16 mouse cellular contexts compared by ENCODE assay signal in genomic region chr11:51371321-51371720, GRCm38 (mm10).
DNase-seq lines count a peak whose midpoint lies in the region; ATAC-seq and TF ChIP-seq lines count a peak whose summit lies in the region.
"Had no signal": no experiment of that assay in that cellular context is flagged by ENCODE, and none has a peak within 500 bp of the region (broad histone marks: within the 10 kb centered on the region; RNA-seq: fewer than 3 reads in every experiment).

No protein-coding gene starts in this region.

- intact Hi-C loops in heart, postnatal 10 days (cut with DNase I): no loop called here

- peak; percentile 23 for DNase-seq in adrenal gland, adult 2 months
- DNase-seq in adrenal gland, adult 18-20 months (ENCODE audit: low spot score in 2 of 2): no peak
- no peak for DNase-seq in heart, embryonic 10.5 days (ENCODE audit: low spot score)
- no peak for DNase-seq in heart, postnatal 10 days
- peak; percentile 34 to 36 for DNase-seq in adrenal gland, postnatal 36 days
- no peak for DNase-seq in hindbrain, postnatal 0 days (ENCODE audit: low spot score)
- DNase-seq: cerebellum, adult 11-12 months; cerebellum, adult 9-10 months; gastrocnemius, postnatal 36 days; heart, adult 18-20 months had no signal

- no peak for ATAC-seq in limb, embryonic 12.5 days (ENCODE audit: insufficient number of reproducible peaks, insufficient read depth, low FRiP score, low TSS enrichment, low read depth)
- no peak for ATAC-seq in hindbrain, postnatal 0 days
- ATAC-seq: forebrain, embryonic 15.5 days; intestine, embryonic 15.5 days had no signal

- H3K9me3 ChIP-seq in heart, embryonic 10.5 days: no peaks in the 10 kb centered on the region
- no peaks in the 10 kb centered on the region for H3K9me3 ChIP-seq in limb, embryonic 12.5 days
- H3K9me3 ChIP-seq in hindbrain, postnatal 0 days (ENCODE audit: low read length): no peaks in the 10 kb centered on the region
- H3K9me3 ChIP-seq: embryonic facial prominence, embryonic 12.5 days; forebrain, embryonic 15.5 days; heart, embryonic 12.5 days; hindbrain, embryonic 13.5 days; intestine, embryonic 15.5 days had no signal

- H3K27ac ChIP-seq in heart, embryonic 10.5 days: peak overlapping the region; percentile 42; the same call in 1 of the 2 replicates
- H3K27ac ChIP-seq in limb, embryonic 12.5 days: peak overlapping the region; percentile 74
- H3K27ac ChIP-seq in hindbrain, postnatal 0 days: no peak overlapping the region
- H3K27ac ChIP-seq: embryonic facial prominence, embryonic 12.5 days; forebrain, embryonic 15.5 days; hindbrain, embryonic 13.5 days; intestine, embryonic 15.5 days had no signal

- WGBS in heart, embryonic 10.5 days: 69% methylated on average over 4 of the region's 4 CpGs
- WGBS in limb, embryonic 12.5 days: 43% methylated on average over 4 of the region's 4 CpGs
- 67% methylated on average over 4 of the region's 4 CpGs for WGBS in hindbrain, postnatal 0 days

- H3K4me1 ChIP-seq in heart, embryonic 10.5 days: peaks cover 26% of the 10 kb centered on the region
- H3K4me1 ChIP-seq in limb, embryonic 12.5 days (replicated peaks): peaks cover 38% of the 10 kb centered on the region
- H3K4me1 ChIP-seq in hindbrain, postnatal 0 days (ENCODE audit: insufficient read depth, low read length): no peaks in the 10 kb centered on the region
- H3K4me1 ChIP-seq: forebrain, embryonic 15.5 days; intestine, embryonic 15.5 days had no signal

- no peak for TF ChIP-seq CTCF in hindbrain, postnatal 0 days (IDR thresholded peaks at IDR 0.05; ENCODE audit: low read depth)

- no peak overlapping the region for H3K9ac ChIP-seq in limb, embryonic 12.5 days (replicated peaks)
- no peak overlapping the region for H3K9ac ChIP-seq in hindbrain, postnatal 0 days (replicated peaks; ENCODE audit: low read length)
- H3K9ac ChIP-seq: embryonic facial prominence, embryonic 12.5 days; forebrain, embryonic 15.5 days; heart, embryonic 12.5 days; hindbrain, embryonic 13.5 days; intestine, embryonic 15.5 days had no signal

- no peaks in the 10 kb centered on the region for H3K36me3 ChIP-seq in heart, embryonic 10.5 days
- no peaks in the 10 kb centered on the region for H3K36me3 ChIP-seq in limb, embryonic 12.5 days
- H3K36me3 ChIP-seq in hindbrain, postnatal 0 days (ENCODE audit: insufficient read depth, low read length): no peaks in the 10 kb centered on the region
- H3K36me3 ChIP-seq: embryonic facial prominence, embryonic 12.5 days; forebrain, embryonic 15.5 days; heart, embryonic 12.5 days; hindbrain, embryonic 13.5 days; intestine, embryonic 15.5 days had no signal

- no peak overlapping the region for H3K4me3 ChIP-seq in heart, embryonic 10.5 days
- H3K4me3 ChIP-seq in limb, embryonic 12.5 days (replicated peaks): no peak overlapping the region
- H3K4me3 ChIP-seq in hindbrain, postnatal 0 days (ENCODE audit: low read length): no peak overlapping the region
- H3K4me3 ChIP-seq: embryonic facial prominence, embryonic 12.5 days; forebrain, embryonic 15.5 days; heart, embryonic 12.5 days; hindbrain, embryonic 13.5 days; intestine, embryonic 15.5 days had no signal

- 0 out of 2 replicates have a peak overlapping the region, but pooled peaks have one; percentile 9 for H3K4me2 ChIP-seq in limb, embryonic 12.5 days
- H3K4me2 ChIP-seq in hindbrain, postnatal 0 days (ENCODE audit: low read depth, low read length): no peak overlapping the region
- H3K4me2 ChIP-seq: embryonic facial prominence, embryonic 12.5 days; forebrain, embryonic 15.5 days; hindbrain, embryonic 13.5 days; intestine, embryonic 15.5 days had no signal

- H3K27me3 ChIP-seq in heart, embryonic 10.5 days (ENCODE audit: insufficient read depth, poor library complexity, severe bottlenecking): 0 out of 2 replicates have a peak, but pooled peaks cover 4% of the 10 kb centered on the region
- no peaks in the 10 kb centered on the region for H3K27me3 ChIP-seq in limb, embryonic 12.5 days
- H3K27me3 ChIP-seq in hindbrain, postnatal 0 days (ENCODE audit: insufficient read depth, low read length): no peaks in the 10 kb centered on the region
- H3K27me3 ChIP-seq: embryonic facial prominence, embryonic 12.5 days; forebrain, embryonic 15.5 days; heart, embryonic 12.5 days; intestine, embryonic 15.5 days had no signal

Comparison
In these comparisons a context has a peak if more than half of its experiments do, and no peak if none do; other contexts are left out.
1. DNase-seq: peak in adrenal gland, adult 2 months (single experiment) and adrenal gland, postnatal 36 days (2 of 2); none in adrenal gland, adult 18-20 months (0 of 2), heart, embryonic 10.5 days (single experiment), heart, postnatal 10 days (0 of 2) and hindbrain, postnatal 0 days (single experiment).